Mouse (Mus musculus): ENCODE results near the gene Disp1. TPM values are rescaled to one million over a fixed set of nuclear protein-coding genes. Genes with fewer than 3 reads are reported as not detected.

The Disp1 gene
- polyA plus RNA-seq, 1 experiment = 17.0 TPM

GRCm38 (mm10) chr1:183188115-183189013, 33.0 kb downstream of the Disp1 start:
- Histone ChIP-seq H3K79me2 (ENCODE audit: control insufficient read depth, insufficient read depth) (peaks cover 10% of the 10 kb centered on the region), H3K36me3 (ENCODE audit: control insufficient read depth, insufficient read depth) (peaks cover 6% of the 10 kb centered on the region), H3K79me3 (ENCODE audit: low read depth) (peaks cover 2% of the 10 kb centered on the region), H3ac (ENCODE audit: control insufficient read depth, insufficient read length, low read depth) (no peak overlapping the region), H3K27me3 (ENCODE audit: control insufficient read depth, insufficient read depth, insufficient read length) (no peaks in the 10 kb centered on the region), H3K4me3 (ENCODE audit: insufficient read depth, poor library complexity, severe bottlenecking) (no peak overlapping the region)
- no peak for TF ChIP-seq MYOG (IDR thresholded peaks at IDR 0.05; ENCODE audit: control insufficient read depth, extremely low read depth, insufficient read length)
- TF ChIP-seq MYOD1 (IDR thresholded peaks at IDR 0.05; ENCODE audit: control insufficient read depth, insufficient read length, low read depth) = no peak
- no peak for TF ChIP-seq FOSL1 (IDR thresholded peaks at IDR 0.05; ENCODE audit: insufficient read depth, low read length, poor library complexity, severe bottlenecking)
- TF ChIP-seq CTCF (IDR thresholded peaks at IDR 0.05; ENCODE audit: control insufficient read depth, insufficient read depth, insufficient read length) = no peak
- no peak for TF ChIP-seq MAX (IDR thresholded peaks at IDR 0.05)
- TF ChIP-seq USF1 (IDR thresholded peaks at IDR 0.05; ENCODE audit: low read depth) = no peak
- no peak for TF ChIP-seq CEBPB (IDR thresholded peaks at IDR 0.05; ENCODE audit: low read depth)

GRCm38 (mm10) chr1:183185560-183185959, 35.8 kb downstream of the Disp1 start:
- TF ChIP-seq MYOD1 (IDR thresholded peaks at IDR 0.05; ENCODE audit: control insufficient read depth, insufficient read length, low read depth) (no peak), MYOG (IDR thresholded peaks at IDR 0.05; ENCODE audit: control insufficient read depth, extremely low read depth, insufficient read length) (no peak), USF1 (IDR thresholded peaks at IDR 0.05; ENCODE audit: low read depth) (no peak), MAX (IDR thresholded peaks at IDR 0.05) (no peak), FOSL1 (IDR thresholded peaks at IDR 0.05; ENCODE audit: insufficient read depth, low read length, poor library complexity, severe bottlenecking) (no peak), CTCF (IDR thresholded peaks at IDR 0.05; ENCODE audit: control insufficient read depth, insufficient read depth, insufficient read length) (no peak), CEBPB (IDR thresholded peaks at IDR 0.05; ENCODE audit: low read depth) (no peak)
- Histone ChIP-seq H3K27me3 (ENCODE audit: control insufficient read depth, insufficient read depth, insufficient read length) (no peaks in the 10 kb centered on the region), H3ac (ENCODE audit: control insufficient read depth, insufficient read length, low read depth) (no peak overlapping the region), H3K79me3 (ENCODE audit: low read depth) (peaks cover 1% of the 10 kb centered on the region), H3K79me2 (ENCODE audit: control insufficient read depth, insufficient read depth) (no peaks in the 10 kb centered on the region), H3K36me3 (ENCODE audit: control insufficient read depth, insufficient read depth) (no peaks in the 10 kb centered on the region), H3K4me3 (ENCODE audit: insufficient read depth, poor library complexity, severe bottlenecking) (no peak overlapping the region)

- H3K79me2 ChIP-seq (ENCODE audit: control insufficient read depth, insufficient read depth) = peaks cover 1% of the 10 kb centered on the region
- H3K79me3 ChIP-seq (ENCODE audit: low read depth) = peaks cover 2% of the 10 kb centered on the region
- H3K36me3 ChIP-seq (ENCODE audit: control insufficient read depth, insufficient read depth) = no peaks in the 10 kb centered on the region
- no peak overlapping the region for H3K4me3 ChIP-seq (ENCODE audit: insufficient read depth, poor library complexity, severe bottlenecking)
- H3ac ChIP-seq (ENCODE audit: control insufficient read depth, insufficient read length, low read depth) = no peak overlapping the region
- H3K27me3 ChIP-seq (ENCODE audit: control insufficient read depth, insufficient read depth, insufficient read length) = no peaks in the 10 kb centered on the region
- no peak for TF ChIP-seq MYOD1 (IDR thresholded peaks at IDR 0.05; ENCODE audit: control insufficient read depth, insufficient read length, low read depth)
- TF ChIP-seq CEBPB (IDR thresholded peaks at IDR 0.05; ENCODE audit: low read depth) = no peak
- TF ChIP-seq CTCF (IDR thresholded peaks at IDR 0.05; ENCODE audit: control insufficient read depth, insufficient read depth, insufficient read length) = no peak
- no peak for TF ChIP-seq MAX (IDR thresholded peaks at IDR 0.05)
- TF ChIP-seq MYOG (IDR thresholded peaks at IDR 0.05; ENCODE audit: control insufficient read depth, extremely low read depth, insufficient read length) = no peak
- no peak for TF ChIP-seq FOSL1 (IDR thresholded peaks at IDR 0.05; ENCODE audit: insufficient read depth, low read length, poor library complexity, severe bottlenecking)
- TF ChIP-seq USF1 (IDR thresholded peaks at IDR 0.05; ENCODE audit: low read depth) = no peak
These were observed 36.6 kb downstream of the Disp1 start for GRCm38 (mm10) chr1:183184681-183185080.

GRCm38 (mm10) chr1:183183565-183183964, 37.8 kb downstream of the Disp1 start:
- H3K79me3 ChIP-seq (ENCODE audit: low read depth) = peaks cover 5% of the 10 kb centered on the region
- TF ChIP-seq MYOD1 (IDR thresholded peaks at IDR 0.05; ENCODE audit: control insufficient read depth, insufficient read length, low read depth) (no peak), MYOG (IDR thresholded peaks at IDR 0.05; ENCODE audit: control insufficient read depth, extremely low read depth, insufficient read length) (no peak), MAX (IDR thresholded peaks at IDR 0.05) (no peak), CEBPB (IDR thresholded peaks at IDR 0.05; ENCODE audit: low read depth) (no peak), FOSL1 (IDR thresholded peaks at IDR 0.05; ENCODE audit: insufficient read depth, low read length, poor library complexity, severe bottlenecking) (no peak), USF1 (IDR thresholded peaks at IDR 0.05; ENCODE audit: low read depth) (no peak), CTCF (IDR thresholded peaks at IDR 0.05; ENCODE audit: control insufficient read depth, insufficient read depth, insufficient read length) (no peak)
- H3K79me2 ChIP-seq (ENCODE audit: control insufficient read depth, insufficient read depth) = peaks cover 10% of the 10 kb centered on the region
- H3K4me3 ChIP-seq (ENCODE audit: insufficient read depth, poor library complexity, severe bottlenecking) = no peak overlapping the region
- H3K36me3 ChIP-seq (ENCODE audit: control insufficient read depth, insufficient read depth) = no peaks in the 10 kb centered on the region
- no peaks in the 10 kb centered on the region for H3K27me3 ChIP-seq (ENCODE audit: control insufficient read depth, insufficient read depth, insufficient read length)
- H3ac ChIP-seq (ENCODE audit: control insufficient read depth, insufficient read length, low read depth) = no peak overlapping the region

GRCm38 (mm10) chr1:183182641-183183414, 38.5 kb downstream of the Disp1 start:
- TF ChIP-seq CTCF (IDR thresholded peaks at IDR 0.05; ENCODE audit: control insufficient read depth, insufficient read depth, insufficient read length) (no peak), MYOG (IDR thresholded peaks at IDR 0.05; ENCODE audit: control insufficient read depth, extremely low read depth, insufficient read length) (no peak), USF1 (IDR thresholded peaks at IDR 0.05; ENCODE audit: low read depth) (no peak), MAX (IDR thresholded peaks at IDR 0.05) (no peak), MYOD1 (IDR thresholded peaks at IDR 0.05; ENCODE audit: control insufficient read depth, insufficient read length, low read depth) (no peak), CEBPB (IDR thresholded peaks at IDR 0.05; ENCODE audit: low read depth) (no peak), FOSL1 (IDR thresholded peaks at IDR 0.05; ENCODE audit: insufficient read depth, low read length, poor library complexity, severe bottlenecking) (no peak)
- peaks cover 7% of the 10 kb centered on the region for H3K79me3 ChIP-seq (ENCODE audit: low read depth)
- no peak overlapping the region for H3ac ChIP-seq (ENCODE audit: control insufficient read depth, insufficient read length, low read depth)
- no peaks in the 10 kb centered on the region for H3K36me3 ChIP-seq (ENCODE audit: control insufficient read depth, insufficient read depth)
- peaks cover 13% of the 10 kb centered on the region for H3K79me2 ChIP-seq (ENCODE audit: control insufficient read depth, insufficient read depth)
- no peak overlapping the region for H3K4me3 ChIP-seq (ENCODE audit: insufficient read depth, poor library complexity, severe bottlenecking)
- H3K27me3 ChIP-seq (ENCODE audit: control insufficient read depth, insufficient read depth, insufficient read length) = no peaks in the 10 kb centered on the region

Data from C2C12 (cell line).